ENCODE assay signal across 7 mouse cellular contexts in the genomic region with DNA sequence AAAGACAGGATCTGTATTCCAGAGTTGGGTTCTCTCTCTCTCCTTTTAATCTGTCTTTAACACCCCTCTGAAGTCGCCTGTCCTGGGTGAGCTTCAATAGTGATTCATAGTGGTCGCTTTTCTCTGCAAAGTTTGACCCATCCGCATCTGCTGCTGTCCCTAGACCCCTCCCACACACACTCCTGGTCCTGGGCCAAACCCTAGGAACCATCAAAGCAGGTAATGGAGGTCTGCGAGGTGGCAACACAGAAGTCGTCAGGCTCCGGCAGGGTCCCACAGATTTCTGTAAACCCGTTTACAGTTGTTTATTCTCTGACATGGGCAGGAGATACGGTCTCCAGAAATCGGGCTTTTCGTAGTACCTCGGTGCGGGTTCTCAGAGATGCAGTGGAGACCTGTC.
DNase-seq lines count a peak whose midpoint lies in the region; ATAC-seq and TF ChIP-seq lines count a peak whose summit lies in the region.

No protein-coding gene starts in this region.

- H3K4me3 ChIP-seq in megakaryocyte, embryonic 14.5 days (replicated peaks): peak overlapping the region; percentile 86
- peak overlapping the region; percentile 40 for H3K4me3 ChIP-seq in forebrain, postnatal 0 days (ENCODE audit: low read depth, low read length)
- peak overlapping the region; percentile 36; the same call in 1 of the 2 replicates for H3K4me3 ChIP-seq in limb, embryonic 15.5 days
- peak overlapping the region; percentile 40; the same call in 1 of the 2 replicates for H3K4me3 ChIP-seq in stomach, embryonic 16.5 days (replicated peaks; ENCODE audit: low read length)

- H3K27me3 ChIP-seq in megakaryocyte, embryonic 14.5 days (replicated peaks): peaks cover 44% of the 10 kb centered on the region
- H3K27me3 ChIP-seq in forebrain, postnatal 0 days (ENCODE audit: insufficient read depth, low read length): no peaks in the 10 kb centered on the region
- H3K27me3 ChIP-seq in limb, embryonic 15.5 days: peaks cover 45% of the 10 kb centered on the region
- H3K27me3 ChIP-seq in stomach, embryonic 16.5 days (ENCODE audit: control insufficient read depth, insufficient read depth, low read length): peaks cover 8% of the 10 kb centered on the region; the same call in 1 of the 2 replicates

- DNase-seq in forebrain, postnatal 0 days: no peak
- no peak for DNase-seq in testis, postnatal 10 days (ENCODE audit: low spot score)
- no peak for DNase-seq in gastrocnemius, adult 18-20 months (ENCODE audit: low spot score)

- peak overlapping the region; percentile 77 for H3K27ac ChIP-seq in forebrain, postnatal 0 days (ENCODE audit: low read depth, low read length)
- H3K27ac ChIP-seq in limb, embryonic 15.5 days: no peak overlapping the region
- no peak overlapping the region for H3K27ac ChIP-seq in stomach, embryonic 16.5 days (ENCODE audit: low read length)

- 66% methylated on average over 12 of the region's 12 CpGs for WGBS in forebrain, postnatal 0 days
- WGBS in limb, embryonic 15.5 days: 31% methylated on average over 12 of the region's 12 CpGs
- 37% methylated on average over 12 of the region's 12 CpGs for WGBS in stomach, embryonic 16.5 days

- peak overlapping the region; percentile 65 for H3K9ac ChIP-seq in forebrain, postnatal 0 days
- no peak overlapping the region for H3K9ac ChIP-seq in limb, embryonic 15.5 days
- H3K9ac ChIP-seq in stomach, embryonic 16.5 days (ENCODE audit: low read length): no peak overlapping the region

- no peak for TF ChIP-seq CTCF in forebrain, postnatal 0 days (IDR thresholded peaks at IDR 0.05; ENCODE audit: low read depth)

- no peak for ATAC-seq in megakaryocyte, adult 5-6 weeks (ENCODE audit: poor library complexity, severe bottlenecking)
- no peak for ATAC-seq in forebrain, postnatal 0 days
- no peak for ATAC-seq in limb, embryonic 15.5 days (ENCODE audit: insufficient number of reproducible peaks, low FRiP score, low TSS enrichment, low read depth)
- no peak for ATAC-seq in stomach, embryonic 16.5 days (ENCODE audit: insufficient read depth, low FRiP score)

- peak overlapping the region; percentile 66 for H3K4me2 ChIP-seq in forebrain, postnatal 0 days (ENCODE audit: low read depth)
- H3K4me2 ChIP-seq in limb, embryonic 15.5 days: peak overlapping the region; percentile 60
- H3K4me2 ChIP-seq in stomach, embryonic 16.5 days (ENCODE audit: low read depth, low read length): peak overlapping the region; percentile 50; the same call in 1 of the 2 replicates

- no peaks in the 10 kb centered on the region for H3K9me3 ChIP-seq in megakaryocyte, embryonic 14.5 days
- no peaks in the 10 kb centered on the region for H3K9me3 ChIP-seq in forebrain, postnatal 0 days (ENCODE audit: low read length)
- H3K9me3 ChIP-seq in limb, embryonic 15.5 days: no peaks in the 10 kb centered on the region
- H3K9me3 ChIP-seq in stomach, embryonic 16.5 days (replicated peaks; ENCODE audit: control insufficient read depth, low read length): no peaks in the 10 kb centered on the region

- no peaks in the 10 kb centered on the region for H3K36me3 ChIP-seq in megakaryocyte, embryonic 14.5 days (replicated peaks; ENCODE audit: low read length)
- H3K36me3 ChIP-seq in forebrain, postnatal 0 days (ENCODE audit: insufficient read depth): no peaks in the 10 kb centered on the region
- H3K36me3 ChIP-seq in limb, embryonic 15.5 days: no peaks in the 10 kb centered on the region
- no peaks in the 10 kb centered on the region for H3K36me3 ChIP-seq in stomach, embryonic 16.5 days (ENCODE audit: control insufficient read depth, insufficient read depth, low read length)

- H3K4me1 ChIP-seq in megakaryocyte, embryonic 14.5 days: peaks cover 37% of the 10 kb centered on the region
- peaks cover 7% of the 10 kb centered on the region; the same call in 1 of the 2 replicates for H3K4me1 ChIP-seq in forebrain, postnatal 0 days (ENCODE audit: insufficient read depth)
- peaks cover 15% of the 10 kb centered on the region for H3K4me1 ChIP-seq in limb, embryonic 15.5 days
- H3K4me1 ChIP-seq in stomach, embryonic 16.5 days (ENCODE audit: control insufficient read depth, insufficient read depth, low read length): no peaks in the 10 kb centered on the region

Comparison
In these comparisons a context has a peak if more than half of its experiments do, and no peak if none do; other contexts are left out.
1. H3K4me3 ChIP-seq: peak in every context shown above with its lines; median percentile 86 in megakaryocyte, embryonic 14.5 days; 40 in forebrain, postnatal 0 days; 40 in stomach, embryonic 16.5 days; 36 in limb, embryonic 15.5 days.